Mouse (Mus musculus): ENCODE data around the gene Artn.

The Artn gene

DNA sequence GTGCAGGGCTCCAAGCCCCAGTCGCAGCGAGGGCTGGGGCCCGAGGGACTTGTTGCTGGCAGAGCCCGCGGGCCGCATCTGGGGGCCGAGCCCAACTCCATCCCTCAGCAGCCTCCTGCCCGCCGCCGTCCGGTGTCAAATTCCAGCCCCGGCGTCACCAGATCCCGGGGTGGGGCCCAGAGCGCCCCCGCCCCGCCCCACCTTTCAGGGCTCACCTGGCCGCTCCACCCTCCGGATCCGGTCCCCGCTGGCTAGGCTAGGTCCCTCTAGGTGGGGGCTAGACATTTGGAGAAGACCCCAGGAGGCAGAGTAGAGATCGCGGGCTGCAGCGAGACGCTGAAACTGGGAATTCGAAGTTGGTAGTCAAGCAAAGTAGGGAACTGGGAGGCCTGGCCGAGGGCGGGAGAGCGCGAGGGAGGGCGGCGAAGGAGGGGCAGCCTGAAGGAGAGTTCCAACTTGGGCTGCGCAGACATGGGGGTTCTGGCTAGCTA, at the start of gene Artn:
Gene Artn (minus strand): TSS at position 373 of the 491 bp plus-strand sequence.
- DNase-seq = peak; percentile 68 to 82

DNA sequence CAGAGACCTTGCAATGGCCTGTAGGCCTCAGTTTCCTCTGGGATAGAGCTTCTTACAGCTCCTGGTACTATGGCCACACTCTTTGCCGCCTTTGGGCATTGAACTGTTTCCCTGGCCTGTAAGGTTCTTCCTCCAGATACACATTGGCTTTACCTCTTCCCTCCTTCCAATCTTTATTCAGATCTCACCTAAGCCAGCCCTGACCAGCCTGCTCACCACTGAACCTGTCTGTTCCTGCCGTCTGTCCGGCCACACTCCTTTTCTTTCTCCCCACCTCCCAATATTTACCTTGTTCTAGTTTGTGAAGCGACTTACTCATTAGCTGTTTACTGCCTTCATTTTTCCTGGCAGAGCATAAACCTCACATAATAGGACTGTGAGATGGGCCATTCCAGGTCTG, 49.6 kb upstream of the Artn start:
- DNase-seq = no peak

DNA sequence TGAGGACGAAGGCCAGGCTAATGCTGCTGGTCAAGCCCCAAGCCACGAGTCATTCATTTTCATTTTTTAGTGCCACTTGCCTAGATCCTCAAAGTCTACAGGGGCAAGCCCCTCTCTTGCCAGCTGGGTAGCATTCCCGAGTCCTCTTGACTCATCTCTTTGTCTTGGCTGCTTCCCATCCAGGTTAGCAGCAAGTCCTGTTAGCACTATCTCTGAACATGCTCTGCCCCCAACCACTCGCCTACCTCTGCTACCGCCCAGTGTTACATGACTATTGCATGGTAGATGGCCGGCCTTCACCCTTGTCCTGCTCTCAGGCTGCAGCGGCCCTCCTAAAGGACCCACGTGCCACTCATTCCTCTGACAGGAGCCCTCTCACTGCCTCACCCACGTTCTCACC, 48.7 kb upstream of the Artn start:
- no peak for DNase-seq

DNA sequence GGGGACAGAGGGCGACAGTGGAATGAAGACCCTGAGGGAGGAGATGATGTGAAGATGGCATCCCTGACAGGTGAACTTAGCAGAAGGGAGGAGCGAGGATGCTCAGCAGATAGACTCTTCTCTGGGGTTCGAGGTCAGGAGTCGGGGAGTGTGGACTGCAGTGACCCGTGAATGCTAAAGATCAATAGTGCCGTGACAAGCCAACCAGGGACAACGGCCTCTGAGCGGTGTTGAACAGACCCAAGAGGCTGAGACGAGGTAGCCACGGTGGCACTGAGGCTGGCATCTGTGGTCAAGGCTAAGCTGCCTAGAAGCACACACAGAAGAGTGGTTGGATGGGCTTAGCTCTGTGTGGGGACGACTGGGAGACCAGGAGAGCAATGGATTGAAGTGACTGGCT, 48.3 kb upstream of the Artn start:
- no peak for DNase-seq

DNA sequence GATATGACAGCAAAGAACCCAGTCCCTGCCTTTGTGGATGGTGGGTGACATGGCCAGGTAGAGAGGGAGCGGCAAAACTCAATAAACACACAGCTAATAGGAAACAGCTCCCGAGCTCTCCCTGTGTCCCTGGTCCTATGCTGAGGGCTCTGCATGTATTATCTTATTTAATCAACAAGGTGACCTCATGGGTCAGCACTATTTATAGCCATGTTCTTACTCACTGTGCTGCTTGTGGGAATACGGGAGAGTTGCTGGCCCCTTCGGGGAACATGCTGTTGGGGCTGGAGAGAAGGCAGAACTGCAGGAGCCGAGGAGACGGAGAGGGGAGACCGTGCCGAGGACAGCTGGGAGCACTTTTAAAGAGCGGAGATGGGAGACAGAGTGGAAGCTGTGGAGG, 47.8 kb upstream of the Artn start:
- no peak for DNase-seq

DNA sequence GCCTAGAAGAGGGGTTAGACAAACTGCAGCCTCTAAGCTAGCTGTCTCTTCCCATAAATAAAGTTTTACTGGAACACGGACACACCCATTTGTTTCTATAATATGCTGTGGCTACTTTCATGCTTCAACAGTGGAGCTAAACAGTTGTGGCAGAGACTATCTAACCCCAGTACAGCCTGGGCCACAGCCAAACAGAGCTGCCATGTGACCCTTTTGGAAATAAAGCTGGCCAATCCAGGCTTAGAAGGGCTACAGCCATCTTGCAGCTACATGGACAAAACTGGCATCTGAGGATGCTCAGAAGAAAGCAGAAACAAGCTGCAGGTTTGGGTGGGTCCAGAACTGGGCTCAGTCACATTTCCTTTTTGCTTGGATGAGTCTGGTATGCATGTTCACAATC, 46.3 kb upstream of the Artn start:
- DNase-seq = peak in 1 of 2 experiments; percentile 22

DNA sequence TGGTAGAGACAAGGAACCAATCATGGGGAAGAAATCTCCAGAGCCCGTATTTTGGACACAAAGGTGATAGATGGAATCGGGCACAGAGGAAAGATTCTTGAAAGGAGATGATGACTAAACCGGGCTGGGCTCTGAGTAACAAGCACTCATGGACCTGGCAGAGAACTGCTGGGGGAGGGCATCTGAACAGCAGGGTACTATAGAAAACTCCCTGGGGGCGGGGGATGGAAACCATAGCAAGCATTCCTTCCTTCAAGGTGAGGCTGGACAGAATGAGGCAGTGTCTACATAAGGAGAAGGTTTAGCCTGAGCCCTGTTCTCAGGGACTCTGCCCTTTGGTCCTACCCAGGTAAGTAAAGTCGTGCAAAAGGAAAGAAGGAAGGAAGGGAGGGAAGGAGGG, 45.2 kb upstream of the Artn start:
- DNase-seq = no peak

DNA sequence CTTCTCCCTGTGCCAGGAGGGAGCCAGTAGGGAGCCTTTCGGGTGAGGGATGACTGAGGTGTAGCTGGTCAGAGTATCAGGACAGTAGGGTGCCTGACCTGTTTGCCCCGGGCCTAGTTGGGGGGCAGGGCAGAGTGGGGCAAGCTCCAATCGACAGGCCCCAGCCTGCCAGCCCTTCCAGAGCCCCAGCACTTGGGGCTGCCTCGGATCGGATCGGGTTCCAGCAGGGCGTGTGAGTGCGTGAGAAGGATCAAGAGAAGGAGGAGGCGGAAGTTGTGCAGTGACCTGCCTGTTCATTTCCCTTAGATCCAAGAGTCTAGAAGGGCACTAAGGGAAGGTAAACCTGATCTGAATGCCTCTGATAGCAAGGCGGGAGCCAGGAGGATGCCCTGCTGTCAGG, 43.4 kb upstream of the Artn start:
- DNase-seq = no peak

DNA sequence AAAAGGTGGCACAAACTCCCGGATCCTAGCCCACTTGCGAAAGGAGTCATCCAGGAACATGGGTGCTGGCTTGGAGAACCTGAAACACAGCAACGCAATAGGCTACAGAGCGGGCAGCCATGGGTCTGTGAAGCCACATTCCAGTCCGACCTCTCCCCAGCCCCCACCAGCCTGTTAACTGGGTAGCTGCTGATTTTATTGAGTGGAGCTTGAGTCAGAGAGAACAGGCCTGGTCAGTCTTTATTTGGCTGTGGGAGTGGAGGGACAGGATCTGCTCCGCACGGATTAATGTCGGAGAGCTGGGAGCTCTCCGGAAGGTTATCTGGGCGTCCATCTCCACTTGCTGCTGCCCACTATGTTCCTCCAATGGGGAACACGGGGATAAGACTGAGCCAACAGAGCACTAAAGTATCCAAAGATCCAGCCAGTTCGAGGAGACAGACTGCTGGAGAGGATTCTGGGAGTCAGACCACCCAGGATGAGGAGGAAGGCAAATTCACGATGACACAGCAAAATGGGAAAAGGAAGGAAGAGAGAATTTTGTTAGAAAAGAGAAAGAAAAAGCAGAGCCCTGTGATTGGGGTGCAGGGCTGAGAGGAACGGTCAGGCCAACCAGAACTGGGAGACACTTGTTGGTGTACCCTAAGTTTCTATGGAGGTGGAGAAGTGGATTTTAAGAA, 34.9 kb upstream of the Artn start:
- DNase-seq = no peak

DNA sequence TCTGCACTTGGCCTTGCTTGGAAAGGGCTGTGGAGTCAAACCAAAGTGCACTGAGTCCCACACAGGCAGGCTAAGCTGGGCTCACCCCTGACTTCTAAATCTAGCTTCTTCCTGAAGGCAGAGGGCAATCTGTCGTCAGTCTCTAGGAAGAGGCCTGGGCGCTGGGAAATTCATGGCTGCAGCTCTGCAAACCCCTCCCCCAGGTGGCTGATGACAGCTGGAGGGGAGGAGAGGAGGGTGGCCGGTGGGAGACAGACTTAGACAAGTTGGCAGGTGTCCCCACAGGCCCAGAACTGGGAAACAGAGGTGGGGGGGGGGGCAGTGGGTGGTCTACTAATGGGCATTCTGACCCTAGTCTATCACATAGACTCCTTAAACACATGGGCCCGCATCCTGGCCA, 27.9 kb upstream of the Artn start:
- no peak for DNase-seq

DNA sequence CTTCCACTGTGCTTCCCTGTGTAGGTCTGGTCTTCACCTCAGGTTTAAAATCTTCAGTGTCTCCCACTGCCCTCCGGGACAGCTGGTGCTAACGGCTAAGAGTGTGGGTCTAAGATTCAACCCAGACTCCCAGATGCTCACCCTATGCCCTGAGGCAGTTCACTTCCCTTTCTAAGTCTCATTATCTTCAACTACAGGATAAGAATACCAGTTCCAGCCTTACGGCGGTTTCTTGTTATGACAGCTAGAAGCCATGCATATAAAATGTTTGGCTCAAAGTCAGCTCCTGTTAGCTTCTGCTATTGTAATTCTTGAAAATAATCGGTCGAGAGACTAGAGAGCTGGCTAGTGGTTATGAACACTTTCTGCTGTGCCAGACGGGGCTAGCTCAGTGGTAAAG, 17.9 kb upstream of the Artn start:
- no peak for DNase-seq

DNA sequence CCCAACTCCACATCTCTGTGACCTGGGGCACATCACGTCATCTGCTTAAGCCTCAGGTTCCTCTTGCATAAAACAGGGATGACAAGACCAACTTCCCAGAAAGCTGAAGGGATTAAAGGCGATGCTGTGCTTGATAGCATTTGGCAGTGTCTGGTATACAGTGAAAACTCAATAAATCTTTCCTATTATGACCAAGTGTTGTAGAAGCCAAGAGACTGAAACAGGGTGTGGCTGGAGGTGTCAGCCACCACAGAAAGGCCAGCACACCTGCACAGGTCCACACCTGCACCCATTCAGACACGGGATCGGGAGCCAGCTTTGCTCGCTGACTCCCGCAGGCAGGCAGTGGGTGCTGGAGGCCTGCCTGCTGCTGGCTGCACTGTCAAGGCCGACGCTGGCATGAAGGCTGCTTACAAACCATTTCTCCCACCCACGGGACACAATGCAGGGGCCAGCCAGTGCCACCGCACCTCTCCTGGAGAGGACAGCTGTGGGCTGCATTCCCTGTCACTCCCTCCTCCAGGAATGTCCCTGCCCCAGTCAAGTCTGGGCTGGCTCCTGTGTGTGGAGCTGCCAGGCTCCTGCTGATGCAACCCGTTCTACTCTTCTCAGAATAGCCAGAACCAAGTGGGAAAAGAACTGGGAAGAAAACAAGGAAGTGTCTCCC, 17.2 kb upstream of the Artn start:
- DNase-seq = no peak

DNA sequence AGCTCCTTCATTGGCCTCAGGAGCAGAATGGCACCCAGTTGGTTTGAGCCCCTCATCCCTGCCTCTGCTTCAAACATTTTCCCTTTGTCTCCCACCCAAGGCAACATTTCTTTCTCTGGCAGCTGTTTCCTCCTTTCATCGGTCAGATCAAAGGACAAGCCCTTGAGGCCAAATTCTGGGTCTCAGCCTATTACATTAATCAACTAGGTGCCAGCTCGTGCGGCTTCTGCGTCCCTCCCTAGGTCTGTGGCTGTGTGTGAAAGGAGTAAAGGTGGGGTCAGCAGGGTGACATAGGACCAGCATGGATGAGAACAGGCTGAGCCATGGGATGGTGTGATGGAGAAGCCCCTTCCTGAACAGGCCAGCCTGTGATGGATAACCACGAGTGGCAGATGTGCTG, 13.8 kb upstream of the Artn start:
- DNase-seq = no peak

DNA sequence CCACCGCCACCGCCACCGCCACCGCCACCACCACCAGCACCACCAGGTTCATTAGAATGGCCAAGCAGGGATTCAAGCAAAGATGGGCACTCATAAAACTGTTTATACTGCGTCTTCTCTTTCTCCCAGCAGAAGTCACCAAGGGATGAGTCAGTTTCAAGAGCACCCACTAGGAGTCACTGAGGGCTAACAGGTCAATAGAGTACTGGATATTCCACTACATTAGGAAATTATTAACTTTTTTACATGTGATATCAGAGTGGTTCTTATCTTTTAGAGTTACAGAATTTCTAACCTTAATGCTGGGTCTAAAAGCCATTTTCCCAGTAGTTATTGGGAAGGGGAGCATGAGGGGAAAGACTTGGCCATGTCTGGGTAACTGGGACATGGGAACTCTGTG, 7.4 kb upstream of the Artn start:
- peak in 1 of 2 experiments; percentile 8 for DNase-seq

DNA sequence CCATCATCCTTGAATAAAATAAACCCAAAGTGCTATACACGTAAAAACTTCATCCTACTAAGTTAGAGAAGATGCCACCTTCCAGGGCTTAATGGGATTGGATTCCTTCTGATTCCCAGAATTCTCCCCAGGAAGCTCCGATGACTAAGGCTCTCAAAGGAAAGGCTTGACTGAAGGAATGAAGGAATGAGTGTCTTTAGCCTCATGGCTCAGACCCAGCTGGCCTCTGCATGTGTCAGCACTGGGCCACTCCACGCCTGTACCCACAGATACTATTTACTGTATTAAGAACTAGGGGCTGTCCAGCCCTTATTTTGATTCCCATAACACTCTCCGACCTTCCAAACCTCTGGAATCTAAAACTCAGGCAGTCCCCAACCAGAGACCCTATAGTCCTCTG, 4.5 kb upstream of the Artn start:
- DNase-seq = no peak

DNA sequence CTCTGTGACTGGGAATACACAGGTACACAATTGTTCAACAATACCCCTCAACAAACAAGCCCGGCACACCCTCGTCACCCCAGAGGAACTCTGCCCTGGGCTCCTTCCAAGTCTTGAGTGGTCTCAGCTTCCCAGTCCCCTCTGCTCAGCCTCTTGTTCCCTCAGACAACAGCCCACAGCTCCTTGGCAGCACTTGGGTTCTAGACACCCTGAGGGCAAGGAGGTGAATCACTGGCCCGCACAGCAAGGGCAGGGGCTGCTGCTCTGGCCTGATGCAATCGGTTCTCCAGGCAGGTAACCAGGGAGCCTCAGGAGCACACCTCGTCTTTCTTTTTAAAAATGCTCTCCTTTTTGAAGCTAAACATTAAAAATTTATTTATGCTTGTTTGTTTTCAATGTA, 3.7 kb upstream of the Artn start:
- no peak for DNase-seq

DNA sequence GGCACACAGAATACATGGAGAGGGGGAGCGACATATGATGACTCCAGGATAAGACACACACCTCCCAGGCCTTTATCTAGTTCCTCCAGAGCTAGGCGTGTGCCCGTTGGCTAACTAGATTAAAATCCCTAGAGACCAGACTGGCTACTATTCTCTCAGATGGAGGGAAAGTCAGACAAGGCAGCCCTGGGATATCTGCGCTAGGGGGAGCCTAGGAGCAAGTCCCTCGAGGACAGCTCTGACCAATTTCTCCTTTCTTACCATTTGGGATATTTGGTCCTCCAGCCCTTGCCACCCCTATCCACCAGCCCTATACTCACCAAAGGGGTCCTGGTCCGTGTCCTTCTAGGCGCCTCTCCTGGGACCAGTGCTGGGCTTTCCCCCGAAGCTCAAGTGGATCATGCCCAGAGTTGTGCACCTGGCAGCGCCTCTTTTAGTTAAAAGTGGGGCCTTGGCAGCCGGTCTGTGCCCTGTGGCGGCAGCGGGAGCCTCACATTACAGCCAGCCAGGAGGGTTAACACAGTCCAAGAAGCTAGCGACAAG, 793 bp downstream of the Artn start:
- peak; percentile 64 to 81 for DNase-seq

DNA sequence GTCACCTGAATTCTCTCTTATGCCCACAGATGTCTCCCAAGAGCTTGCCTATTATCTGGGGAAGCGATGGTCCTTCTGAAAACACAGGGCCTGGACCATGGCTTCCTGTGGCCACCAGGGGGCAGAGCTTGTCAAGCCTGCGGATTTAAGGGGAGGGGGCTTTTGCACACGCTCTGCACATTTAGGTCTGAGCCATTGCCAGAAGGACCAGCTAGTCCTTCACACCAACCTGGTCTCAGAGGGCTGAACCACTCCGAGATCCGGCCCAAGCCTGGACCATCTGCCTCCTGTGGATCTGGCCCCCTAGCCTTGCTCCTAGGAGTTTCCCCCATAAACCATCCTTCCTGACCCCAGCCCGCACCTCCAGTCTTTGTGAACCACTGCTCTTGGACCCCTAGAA, 1.3 kb downstream of the Artn start:
- DNase-seq = peak; percentile 7 to 55

DNA sequence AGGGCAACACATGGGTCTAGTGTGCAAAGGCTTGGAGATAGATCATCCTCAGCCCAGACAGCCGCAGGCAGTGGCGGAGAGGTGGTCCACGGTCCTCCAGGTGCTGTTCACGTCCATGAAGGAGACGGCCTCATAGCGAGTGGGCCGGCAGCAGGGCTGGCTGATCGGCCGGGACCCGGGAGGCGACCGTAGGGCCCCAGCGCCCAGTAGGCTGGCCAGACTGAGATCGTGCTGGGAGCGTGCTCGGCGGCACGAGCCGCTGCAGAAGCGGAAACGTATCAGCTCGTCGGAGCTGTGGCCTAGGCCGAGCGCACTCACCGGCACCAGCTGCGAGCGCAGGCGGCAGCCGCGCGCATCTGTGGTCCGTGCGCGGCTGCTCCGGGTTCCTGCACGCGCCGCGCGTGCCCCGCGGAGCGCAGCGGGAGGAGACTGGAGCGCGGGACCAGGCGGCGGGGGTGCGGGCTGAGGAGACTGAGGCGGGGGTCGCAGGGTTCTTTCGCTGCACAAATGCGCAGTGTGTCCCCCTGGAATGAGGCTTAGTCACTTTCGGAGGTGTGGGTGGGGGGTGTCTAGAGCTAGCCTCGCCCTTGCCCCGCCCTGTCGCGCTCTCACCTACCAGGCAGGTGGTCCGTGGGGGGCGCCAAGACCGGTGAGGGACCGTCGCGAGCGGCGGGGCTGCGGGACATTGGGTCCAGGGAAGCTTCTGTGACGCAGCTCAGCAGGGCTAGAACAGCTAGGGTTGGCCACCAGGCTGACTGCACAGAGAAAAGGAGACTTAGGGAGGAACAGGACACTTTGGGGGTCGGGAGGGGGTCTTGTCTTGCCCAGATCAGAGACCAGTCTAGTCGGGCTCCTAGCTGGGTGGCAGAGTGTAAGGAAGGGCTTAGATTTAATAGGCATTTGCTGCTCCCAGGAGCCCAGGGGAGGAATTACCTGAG, 2.7 kb downstream of the Artn start:
- peak; percentile 16 to 50 for DNase-seq

DNA sequence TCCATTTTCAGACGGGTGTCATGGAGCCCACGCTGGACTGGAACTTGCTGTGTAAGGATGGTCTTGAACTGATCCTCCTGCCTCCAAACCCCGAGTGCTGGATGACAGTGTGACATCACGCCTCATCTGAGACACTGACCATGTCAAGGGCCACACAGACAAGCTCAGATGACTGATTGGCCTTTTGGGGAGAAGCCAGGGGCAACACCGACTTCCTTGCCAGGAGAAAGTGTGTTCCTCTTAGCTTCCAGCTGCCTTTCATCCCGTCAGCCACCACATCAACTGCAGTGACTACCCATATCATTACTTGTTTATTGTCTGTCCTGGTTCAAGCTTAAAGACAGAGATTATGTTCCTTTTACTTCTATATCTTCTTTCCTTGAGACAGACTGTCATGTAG, 4.6 kb downstream of the Artn start:
- DNase-seq = no peak

DNA sequence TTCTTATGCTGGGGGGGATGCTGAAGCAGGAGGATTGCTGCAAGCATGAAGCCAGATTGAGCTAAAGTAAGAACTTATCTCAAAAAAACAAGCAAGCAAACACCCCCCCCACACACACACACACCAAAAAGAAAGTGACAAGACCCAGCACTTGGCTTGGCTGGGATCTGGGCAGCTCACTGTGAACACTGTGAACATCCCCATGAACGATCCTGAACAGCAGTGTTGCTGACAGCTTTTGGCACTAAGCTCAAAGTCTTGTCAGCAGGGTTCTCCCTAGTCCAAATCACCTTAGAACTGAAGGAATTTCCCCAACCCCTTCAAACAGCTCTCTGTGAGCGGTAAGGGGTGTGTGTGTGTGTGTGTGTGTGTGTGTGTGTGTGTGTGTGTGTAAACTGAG, 6.1 kb downstream of the Artn start:
- DNase-seq = no peak

DNA sequence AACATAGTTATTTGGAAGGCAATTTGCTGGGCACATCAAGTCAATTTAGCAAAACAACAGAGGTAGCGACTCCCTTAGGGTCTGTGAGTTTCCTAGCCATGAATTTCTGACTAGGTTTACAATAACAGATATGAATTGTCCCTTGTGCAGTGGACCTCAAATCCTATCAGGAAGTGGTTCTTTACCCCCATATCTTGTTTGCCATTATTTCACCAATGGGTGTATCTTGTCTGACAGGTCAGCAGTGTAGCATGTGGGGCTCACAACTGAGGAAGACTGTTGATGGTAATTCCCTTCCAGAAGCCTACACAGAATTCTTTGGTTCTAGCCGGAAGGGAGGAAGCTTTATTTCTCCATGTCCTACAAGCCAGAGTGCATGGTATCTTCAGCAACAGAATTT, 8.2 kb downstream of the Artn start:
- DNase-seq = no peak

DNA sequence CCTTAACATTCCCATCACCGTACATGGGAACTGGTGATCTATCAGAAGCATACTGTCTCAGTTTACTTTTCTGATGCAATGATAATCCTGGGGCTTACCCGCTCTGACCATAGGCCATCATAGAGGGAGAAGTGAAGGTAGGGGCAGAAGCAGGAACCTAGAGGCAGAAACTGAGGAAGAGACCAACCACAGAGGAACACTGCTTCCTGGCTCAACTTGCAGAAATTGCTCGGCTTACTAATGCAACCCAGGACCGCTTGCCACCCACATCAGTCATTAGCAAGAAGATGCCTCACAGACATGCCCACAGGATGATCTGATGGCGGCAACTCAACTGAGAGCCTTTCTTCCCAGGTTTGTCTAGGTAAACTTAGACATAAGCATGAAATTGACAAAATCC, 10.8 kb downstream of the Artn start:
- no peak for DNase-seq
